Mouse (Mus musculus): ENCODE results near the gene Casd1. TPM values are rescaled to one million over a fixed set of nuclear protein-coding genes. Genes with fewer than 3 reads are reported as not detected.

The Casd1 gene
- 24.3 and 27.3 TPM in 2 replicates for polyA plus RNA-seq (2015; fragmentation: Nextera tagmentation; extraction: Ambion mirVana)

DNA sequence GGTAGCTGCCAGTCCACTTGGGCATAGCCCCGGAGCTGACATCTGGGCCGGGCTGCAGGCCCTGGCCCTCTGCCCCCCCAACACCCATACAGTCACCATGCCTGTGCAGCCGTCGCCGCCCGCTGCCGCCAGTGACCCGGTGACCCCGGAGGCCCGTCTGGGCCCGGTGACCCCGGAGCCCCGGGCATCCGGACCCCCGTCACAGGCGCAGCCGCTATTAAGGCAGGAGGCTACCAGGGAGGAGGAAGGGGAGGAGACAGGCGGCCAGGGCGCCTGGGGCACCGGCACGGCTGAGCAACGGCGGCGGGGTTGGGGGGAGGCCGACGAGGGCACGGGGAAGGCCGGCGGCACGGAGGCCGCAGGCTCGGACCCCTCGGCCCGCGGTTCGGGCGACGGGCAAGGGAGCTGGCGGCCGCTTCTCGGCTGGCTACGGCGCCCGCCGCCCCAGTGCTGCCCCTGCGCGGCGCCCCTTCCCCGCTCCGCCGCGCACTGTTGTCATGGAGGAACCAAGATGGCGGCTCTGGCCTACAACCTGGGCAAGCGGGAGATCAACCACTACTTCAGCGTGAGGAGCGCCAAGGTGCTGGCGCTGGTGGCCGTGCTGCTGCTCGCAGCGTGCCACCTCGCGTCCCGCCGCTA lies at the start of gene Casd1:
Gene Casd1, plus strand, starts transcription at position 182 of the 639 bp plus-strand sequence.
- H3K36me3 ChIP-seq: no peaks in the 10 kb centered on the region
- peak; percentile 86 for ATAC-seq (replicated peaks; ENCODE audit: insufficient number of reproducible peaks, insufficient read depth, low FRiP score, low read depth)
- no peaks in the 10 kb centered on the region for H3K9me3 ChIP-seq (replicated peaks)
- H3K4me3 ChIP-seq: peak within 1 kb of the TSS; percentile 92
- WGBS: under 1% methylated on average over 58 of the region's 64 CpGs
- H3K4me2 ChIP-seq: peak within 1 kb of the TSS; percentile 93
- peak within 1 kb of the TSS; percentile 97 for H3K27ac ChIP-seq
- H3K27me3 ChIP-seq: no peaks in the 10 kb centered on the region
- H3K4me1 ChIP-seq (replicated peaks): peaks cover 11% of the 10 kb centered on the region
- peak within 1 kb of the TSS; percentile 95 for H3K9ac ChIP-seq

DNA sequence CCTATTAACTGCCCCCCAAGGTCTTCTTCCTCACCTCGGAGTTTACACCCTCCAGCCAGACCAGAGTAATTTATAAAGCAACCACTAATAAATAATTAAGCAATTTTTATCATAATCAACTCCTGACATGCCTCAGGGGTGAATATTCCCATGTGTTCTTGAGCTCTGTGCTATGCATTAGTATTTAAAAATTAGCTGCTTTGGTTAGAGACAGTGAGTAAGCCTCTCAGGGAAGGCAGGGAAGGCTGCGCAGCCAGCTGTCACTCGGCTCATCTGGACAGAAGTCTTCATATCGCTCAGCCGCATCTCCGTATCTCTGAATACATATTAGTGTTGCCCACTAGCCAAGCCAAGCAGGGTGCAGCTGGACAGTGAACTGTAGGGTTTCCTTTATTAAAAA lies 45.3 kb upstream of the Casd1 start:
- Histone ChIP-seq H3K27ac (no peak overlapping the region), H3K27me3 (no peaks in the 10 kb centered on the region), H3K4me1 (replicated peaks) (0 out of 2 replicates have a peak, but pooled peaks cover 3% of the 10 kb centered on the region), H3K9me3 (replicated peaks) (no peaks in the 10 kb centered on the region), H3K36me3 (no peaks in the 10 kb centered on the region), H3K4me3 (no peak overlapping the region), H3K4me2 (no peak overlapping the region), H3K9ac (no peak overlapping the region)
- 84% methylated on average over 6 of the region's 6 CpGs for WGBS
- ATAC-seq (replicated peaks; ENCODE audit: insufficient number of reproducible peaks, insufficient read depth, low FRiP score, low read depth): no peak

DNA sequence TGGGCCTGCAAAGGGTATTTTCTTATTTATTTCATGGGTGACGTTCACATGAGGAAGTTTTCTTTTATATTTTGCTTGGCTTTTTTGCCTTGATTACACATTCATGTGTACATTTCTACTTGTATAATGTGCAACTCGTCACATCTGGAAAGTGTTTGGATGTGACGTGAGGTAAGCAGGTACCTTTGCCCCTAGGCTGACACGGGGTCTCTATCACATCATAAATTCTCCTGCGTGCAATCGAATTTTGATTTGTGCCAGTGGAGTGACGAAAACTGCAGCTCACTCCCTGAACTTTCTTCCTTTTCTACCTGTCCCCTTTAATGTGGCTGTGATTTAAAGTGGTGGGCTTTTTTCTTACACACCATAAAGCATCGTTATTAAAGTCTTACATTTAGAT lies 43.6 kb upstream of the Casd1 start:
- WGBS: 80% methylated on average over 8 of the region's 8 CpGs
- Histone ChIP-seq H3K4me2 (no peak overlapping the region), H3K4me1 (replicated peaks) (peaks cover 9% of the 10 kb centered on the region), H3K9ac (no peak overlapping the region), H3K27ac (no peak overlapping the region), H3K4me3 (no peak overlapping the region), H3K36me3 (no peaks in the 10 kb centered on the region), H3K27me3 (no peaks in the 10 kb centered on the region), H3K9me3 (replicated peaks) (no peaks in the 10 kb centered on the region)
- ATAC-seq (replicated peaks; ENCODE audit: insufficient number of reproducible peaks, insufficient read depth, low FRiP score, low read depth): no peak

DNA sequence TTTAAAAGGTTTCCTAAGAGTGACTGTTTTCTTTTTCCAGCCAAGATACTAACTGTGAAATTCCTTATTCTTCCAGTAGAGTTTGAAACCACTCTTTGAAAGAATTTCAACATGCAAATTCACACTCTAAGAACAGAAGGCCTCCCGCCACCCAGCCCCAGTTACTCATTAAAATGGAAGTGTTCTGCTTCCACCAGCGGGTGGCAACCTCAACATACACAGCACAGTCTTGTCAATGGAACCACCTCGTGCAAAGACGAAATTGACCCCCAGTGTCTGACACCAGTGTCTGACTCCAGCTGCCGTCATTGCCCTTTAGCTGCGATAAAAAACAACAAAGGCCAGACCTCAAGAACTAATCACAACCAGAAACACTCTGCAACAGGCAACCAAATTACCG lies 43.0 kb upstream of the Casd1 start:
- WGBS: 9% methylated on average over 7 of the region's 7 CpGs
- Histone ChIP-seq H3K4me3 (0 out of 2 replicates have a peak overlapping the region, but pooled peaks have one; percentile 13), H3K27ac (no peak overlapping the region), H3K9ac (no peak overlapping the region), H3K4me2 (peak overlapping the region; percentile 41), H3K27me3 (no peaks in the 10 kb centered on the region), H3K36me3 (no peaks in the 10 kb centered on the region), H3K4me1 (replicated peaks) (peaks cover 9% of the 10 kb centered on the region), H3K9me3 (replicated peaks) (no peaks in the 10 kb centered on the region)
- no peak for ATAC-seq (replicated peaks; ENCODE audit: insufficient number of reproducible peaks, insufficient read depth, low FRiP score, low read depth)

DNA sequence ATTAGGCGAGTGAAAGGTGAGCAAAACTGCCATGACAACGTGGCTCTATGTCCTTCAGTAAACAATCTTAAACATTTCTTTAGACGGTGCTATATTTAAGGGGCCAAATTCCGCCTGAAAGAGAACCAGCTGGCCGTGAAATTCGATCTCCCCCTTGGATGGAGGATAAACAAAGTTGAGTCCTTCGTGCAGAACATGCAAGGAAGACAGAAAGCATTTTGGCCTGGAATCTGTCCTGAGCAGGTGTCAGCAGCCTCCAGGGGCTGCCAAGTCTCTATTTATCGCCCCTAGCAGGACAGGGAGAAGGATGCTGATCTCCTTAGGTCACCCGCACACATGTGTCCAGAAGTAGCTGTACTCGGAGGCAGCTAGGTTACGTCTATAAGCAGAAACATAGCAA lies 39.5 kb upstream of the Casd1 start:
- 21% methylated on average over 11 of the region's 11 CpGs for WGBS
- no peaks in the 10 kb centered on the region for H3K27me3 ChIP-seq
- no peak overlapping the region for H3K9ac ChIP-seq
- no peak overlapping the region for H3K4me3 ChIP-seq
- H3K36me3 ChIP-seq: no peaks in the 10 kb centered on the region
- H3K27ac ChIP-seq: peak overlapping the region; percentile 15; the same call in 1 of the 2 replicates
- H3K4me1 ChIP-seq (replicated peaks): peaks cover 9% of the 10 kb centered on the region
- no peaks in the 10 kb centered on the region for H3K9me3 ChIP-seq (replicated peaks)
- H3K4me2 ChIP-seq: peak overlapping the region; percentile 11; the same call in 1 of the 2 replicates
- no peak for ATAC-seq (replicated peaks; ENCODE audit: insufficient number of reproducible peaks, insufficient read depth, low FRiP score, low read depth)

DNA sequence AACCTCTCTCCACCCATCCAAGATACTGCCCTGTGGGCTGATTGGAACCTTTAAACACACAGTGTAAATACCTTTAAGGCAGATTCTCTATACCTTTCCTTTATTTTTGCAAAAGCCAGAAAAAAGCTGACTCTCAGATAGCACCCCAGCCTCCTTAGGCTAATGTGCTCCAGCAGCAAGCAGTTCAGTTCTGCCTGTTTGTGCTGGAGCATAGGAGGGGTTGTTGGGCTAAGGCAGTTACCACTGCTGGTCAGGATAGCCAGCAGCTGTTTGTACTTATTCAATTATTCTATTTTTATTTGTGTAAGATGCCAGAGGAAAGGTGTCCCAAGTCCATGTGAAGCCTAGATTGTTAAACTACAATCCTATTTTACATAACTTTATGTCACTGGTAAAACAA lies 39.0 kb upstream of the Casd1 start:
- ATAC-seq (replicated peaks; ENCODE audit: insufficient number of reproducible peaks, insufficient read depth, low FRiP score, low read depth): no peak
- Histone ChIP-seq H3K4me2 (peak overlapping the region; percentile 11; the same call in 1 of the 2 replicates), H3K9me3 (replicated peaks) (no peaks in the 10 kb centered on the region), H3K36me3 (no peaks in the 10 kb centered on the region), H3K9ac (no peak overlapping the region), H3K4me1 (replicated peaks) (peaks cover 9% of the 10 kb centered on the region), H3K4me3 (no peak overlapping the region), H3K27ac (peak overlapping the region; percentile 15; the same call in 1 of the 2 replicates), H3K27me3 (no peaks in the 10 kb centered on the region)

DNA sequence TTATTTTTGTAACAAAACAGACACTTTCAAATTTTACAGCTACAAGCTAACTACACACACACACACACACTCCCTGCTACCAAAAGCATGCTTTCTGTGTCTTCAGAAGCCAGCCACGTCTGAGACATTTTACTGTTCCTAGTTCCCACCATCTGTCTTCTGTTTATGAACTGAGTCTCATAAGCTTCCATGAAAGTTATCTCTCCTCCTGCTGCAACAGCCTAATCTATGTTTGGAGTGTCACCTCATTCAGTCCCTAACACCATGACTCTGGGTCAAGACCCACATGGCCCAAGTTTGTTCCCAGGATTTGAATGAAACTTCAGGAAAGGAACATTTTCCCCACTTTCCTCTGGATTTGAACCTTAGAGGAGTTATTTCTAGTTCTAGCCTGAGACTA lies 38.2 kb upstream of the Casd1 start:
- Histone ChIP-seq H3K27me3 (no peaks in the 10 kb centered on the region), H3K27ac (no peak overlapping the region), H3K36me3 (no peaks in the 10 kb centered on the region), H3K4me2 (no peak overlapping the region), H3K4me1 (replicated peaks) (peaks cover 9% of the 10 kb centered on the region), H3K9me3 (replicated peaks) (no peaks in the 10 kb centered on the region), H3K4me3 (no peak overlapping the region), H3K9ac (no peak overlapping the region)
- 41% methylated on average over 1 of the region's 1 CpGs for WGBS
- ATAC-seq (replicated peaks; ENCODE audit: insufficient number of reproducible peaks, insufficient read depth, low FRiP score, low read depth): no peak

DNA sequence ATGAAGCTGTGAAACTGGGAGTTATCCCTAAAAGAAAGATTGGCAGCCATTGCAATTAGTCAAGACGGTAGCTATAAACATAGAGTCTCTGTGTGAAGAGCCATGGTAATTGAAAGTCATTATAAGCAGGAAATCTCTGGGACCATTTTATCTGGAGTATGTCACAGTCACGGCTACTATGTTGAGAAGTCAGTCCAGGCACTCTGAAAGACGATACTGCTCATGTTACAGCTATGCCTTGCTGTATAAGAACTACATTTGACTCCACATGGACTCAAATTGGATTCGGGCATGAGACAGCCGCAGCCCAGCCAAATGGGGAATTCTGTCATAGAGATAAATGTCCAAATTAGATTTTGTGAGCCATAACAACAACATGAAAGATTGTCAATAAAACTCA lies 37.2 kb upstream of the Casd1 start:
- WGBS: 42% methylated on average over 5 of the region's 5 CpGs
- H3K9ac ChIP-seq: no peak overlapping the region
- no peak overlapping the region for H3K4me2 ChIP-seq
- ATAC-seq (replicated peaks; ENCODE audit: insufficient number of reproducible peaks, insufficient read depth, low FRiP score, low read depth): no peak
- H3K4me1 ChIP-seq (replicated peaks): peaks cover 7% of the 10 kb centered on the region
- no peaks in the 10 kb centered on the region for H3K36me3 ChIP-seq
- no peak overlapping the region for H3K4me3 ChIP-seq
- H3K9me3 ChIP-seq (replicated peaks): no peaks in the 10 kb centered on the region
- no peaks in the 10 kb centered on the region for H3K27me3 ChIP-seq
- no peak overlapping the region for H3K27ac ChIP-seq

DNA sequence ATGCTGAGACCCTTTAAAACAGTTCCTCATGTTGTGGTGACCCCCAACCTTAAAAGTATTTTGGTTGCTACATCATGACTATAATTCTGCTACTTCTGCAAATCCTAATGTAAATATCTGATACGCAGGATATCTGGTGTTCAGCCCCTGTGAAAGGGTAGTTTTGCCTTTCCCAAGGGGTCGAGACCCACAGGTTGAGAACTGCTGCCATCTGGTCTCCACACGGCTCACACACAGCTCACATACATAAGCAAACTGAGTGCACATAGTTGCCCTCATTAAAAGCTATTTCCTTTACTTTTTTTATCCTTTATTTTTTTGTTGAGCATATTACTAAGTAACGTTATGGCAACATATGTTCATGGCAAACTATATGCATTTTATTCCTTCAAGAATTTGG lies 30.2 kb upstream of the Casd1 start:
- no peaks in the 10 kb centered on the region for H3K9me3 ChIP-seq (replicated peaks)
- H3K4me1 ChIP-seq (replicated peaks): no peaks in the 10 kb centered on the region
- no peaks in the 10 kb centered on the region for H3K36me3 ChIP-seq
- H3K27ac ChIP-seq: no peak overlapping the region
- H3K4me2 ChIP-seq: no peak overlapping the region
- ATAC-seq (replicated peaks; ENCODE audit: insufficient number of reproducible peaks, insufficient read depth, low FRiP score, low read depth): no peak
- no peaks in the 10 kb centered on the region for H3K27me3 ChIP-seq
- no peak overlapping the region for H3K4me3 ChIP-seq
- 68% methylated on average over 4 of the region's 4 CpGs for whole genome bisulfite sequencing
- H3K9ac ChIP-seq: no peak overlapping the region

DNA sequence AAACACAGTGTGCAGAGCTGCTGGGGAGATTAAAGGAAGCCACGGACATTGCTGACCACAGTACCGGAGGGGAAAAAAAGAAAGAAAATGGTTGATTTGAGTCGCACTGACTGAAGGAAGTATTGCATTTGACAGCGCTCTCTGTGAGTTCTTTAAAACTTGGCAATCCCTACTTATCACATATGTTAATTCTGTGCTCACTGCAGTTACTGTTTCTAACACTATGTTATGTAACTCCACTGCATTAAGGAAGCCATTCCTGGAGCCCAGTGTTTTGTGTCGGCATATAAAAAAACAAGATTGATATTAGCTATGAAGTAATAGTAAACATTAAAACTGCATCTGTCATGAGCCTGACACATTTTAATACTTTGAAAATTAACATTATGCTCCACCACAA lies 22.9 kb upstream of the Casd1 start:
- H3K36me3 ChIP-seq: no peaks in the 10 kb centered on the region
- WGBS: 62% methylated on average over 5 of the region's 5 CpGs
- H3K4me3 ChIP-seq: no peak overlapping the region

DNA sequence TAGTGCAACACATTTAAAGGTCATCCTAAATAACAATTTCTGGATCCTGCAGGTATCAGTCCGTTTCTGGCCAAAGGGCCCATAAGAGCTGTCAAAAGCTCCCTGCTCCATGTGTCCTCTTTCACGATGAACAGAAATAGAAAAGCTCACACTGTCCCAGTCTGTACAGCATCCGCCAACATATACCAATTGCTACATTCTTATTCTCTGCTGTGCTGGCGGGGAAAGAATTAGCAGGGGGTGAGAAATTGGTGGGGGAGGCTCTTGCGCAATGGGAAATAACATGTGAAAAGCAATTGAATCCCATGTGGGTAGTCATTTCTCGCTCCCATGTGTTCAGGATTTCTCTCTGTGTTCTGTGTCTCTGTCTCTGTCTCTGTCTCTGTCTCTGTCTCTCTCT lies 22.3 kb upstream of the Casd1 start:
- ATAC-seq (replicated peaks; ENCODE audit: insufficient number of reproducible peaks, insufficient read depth, low FRiP score, low read depth): no peak
- H3K9me3 ChIP-seq (replicated peaks): no peaks in the 10 kb centered on the region
- no peaks in the 10 kb centered on the region for H3K27me3 ChIP-seq
- no peak overlapping the region for H3K27ac ChIP-seq
- H3K4me2 ChIP-seq: no peak overlapping the region
- no peaks in the 10 kb centered on the region for H3K4me1 ChIP-seq (replicated peaks)
- 79% methylated on average over 6 of the region's 6 CpGs for WGBS
- no peaks in the 10 kb centered on the region for H3K36me3 ChIP-seq
- no peak overlapping the region for H3K9ac ChIP-seq
- H3K4me3 ChIP-seq: no peak overlapping the region

More for the DNA sequence above, 22.9 kb upstream of the Casd1 start:
- no peaks in the 10 kb centered on the region for H3K4me1 ChIP-seq (replicated peaks)
- H3K9ac ChIP-seq: no peak overlapping the region
- H3K27ac ChIP-seq: no peak overlapping the region
- no peak for ATAC-seq (replicated peaks; ENCODE audit: insufficient number of reproducible peaks, insufficient read depth, low FRiP score, low read depth)
- H3K27me3 ChIP-seq: no peaks in the 10 kb centered on the region
- no peak overlapping the region for H3K4me2 ChIP-seq
- no peaks in the 10 kb centered on the region for H3K9me3 ChIP-seq (replicated peaks)

DNA sequence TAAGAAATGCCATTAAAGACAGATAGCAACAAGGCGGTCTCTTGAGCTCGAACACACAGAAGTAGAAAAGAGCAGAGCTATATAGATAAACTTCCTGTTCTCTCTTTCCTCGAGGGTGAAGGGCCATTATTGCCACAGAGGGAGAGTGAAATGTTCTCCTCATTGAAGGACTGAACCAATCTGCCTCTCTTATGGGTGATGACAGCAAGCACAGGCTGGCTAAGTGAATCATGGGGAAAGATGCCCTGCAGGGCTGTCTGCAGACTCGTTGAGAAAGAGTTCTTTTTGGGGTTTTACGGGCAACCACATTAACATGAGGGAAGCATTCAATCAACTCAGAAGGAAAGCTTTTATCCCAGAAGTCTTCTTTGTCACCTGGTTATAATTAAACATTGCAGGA lies 21.0 kb upstream of the Casd1 start:
- no peaks in the 10 kb centered on the region for H3K9me3 ChIP-seq (replicated peaks)
- no peaks in the 10 kb centered on the region for H3K4me1 ChIP-seq (replicated peaks)

More for the DNA sequence above, 21.0 kb upstream of the Casd1 start:
- Histone ChIP-seq H3K4me2 (no peak overlapping the region), H3K4me3 (no peak overlapping the region), H3K9ac (no peak overlapping the region), H3K27me3 (no peaks in the 10 kb centered on the region), H3K27ac (no peak overlapping the region), H3K36me3 (no peaks in the 10 kb centered on the region)
- 34% methylated on average over 5 of the region's 5 CpGs for WGBS
- ATAC-seq (replicated peaks; ENCODE audit: insufficient number of reproducible peaks, insufficient read depth, low FRiP score, low read depth): no peak

Measured in heart, embryonic 15.5 days (tissue).